Mouse (Mus musculus): ENCODE data around the gene Fhl2.

- TF ChIP-seq CTCF (IDR thresholded peaks at IDR 0.05; ENCODE audit: low read depth, low read length) (no peak), POLR2A (IDR thresholded peaks at IDR 0.05; ENCODE audit: extremely low read depth, insufficient read depth, low read length) (no peak)
These were observed 53.5 kb downstream of the Fhl2 start for GRCm38 (mm10) chr1:43143284-43143683.
